ENCODE assay signal across 1 mouse cellular context in the genomic region with DNA sequence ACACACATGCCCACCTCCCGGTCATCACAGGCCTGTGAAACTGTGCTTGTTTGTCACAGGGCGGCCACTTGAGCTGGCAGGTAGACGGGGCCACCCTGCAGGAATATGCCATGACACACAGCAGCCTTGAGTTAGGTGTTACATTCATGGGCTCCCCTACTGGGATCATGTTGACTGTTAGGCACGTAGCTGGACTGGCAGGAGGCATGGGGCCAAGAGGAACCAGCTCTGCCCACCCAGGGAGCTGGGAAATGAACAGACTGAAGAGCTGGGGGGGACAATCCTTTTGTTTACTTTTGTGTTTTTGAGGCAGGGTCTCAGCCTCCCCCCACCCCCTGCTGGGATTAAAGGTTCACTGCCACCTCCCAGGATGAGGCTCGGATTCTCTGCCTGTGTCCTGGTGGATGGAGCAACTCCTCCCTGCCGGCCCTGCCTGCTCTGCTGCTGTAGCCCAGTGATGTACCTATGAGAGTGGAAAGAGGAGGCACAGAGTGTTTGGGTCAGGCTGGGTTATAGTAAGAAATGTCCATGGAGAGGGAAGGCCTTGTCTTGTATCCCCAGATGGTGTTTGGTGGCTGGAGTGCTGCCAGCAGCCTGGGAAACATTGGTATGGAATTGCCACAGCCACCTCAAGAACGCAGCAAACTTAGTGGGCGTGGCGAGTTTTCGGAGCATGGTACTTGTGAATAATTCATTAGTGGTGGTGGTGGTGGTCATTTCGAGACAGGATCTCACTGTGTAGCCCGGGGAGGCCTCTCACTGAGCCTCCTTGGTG.
TF ChIP-seq lines count a peak whose summit lies in the region.

No protein-coding gene starts in this region.

TF ChIP-seq in ES-E14, 5 proteins besides CTCF, POLR2A, EP300 and RAD21 (continued from another document):
- no peak for TF ChIP-seq ZC3H11A (IDR thresholded peaks at IDR 0.05; ENCODE audit: borderline replicate concordance, low read depth, low read length)
